ENCODE assay signal across 8 mouse cellular contexts in the genomic region with DNA sequence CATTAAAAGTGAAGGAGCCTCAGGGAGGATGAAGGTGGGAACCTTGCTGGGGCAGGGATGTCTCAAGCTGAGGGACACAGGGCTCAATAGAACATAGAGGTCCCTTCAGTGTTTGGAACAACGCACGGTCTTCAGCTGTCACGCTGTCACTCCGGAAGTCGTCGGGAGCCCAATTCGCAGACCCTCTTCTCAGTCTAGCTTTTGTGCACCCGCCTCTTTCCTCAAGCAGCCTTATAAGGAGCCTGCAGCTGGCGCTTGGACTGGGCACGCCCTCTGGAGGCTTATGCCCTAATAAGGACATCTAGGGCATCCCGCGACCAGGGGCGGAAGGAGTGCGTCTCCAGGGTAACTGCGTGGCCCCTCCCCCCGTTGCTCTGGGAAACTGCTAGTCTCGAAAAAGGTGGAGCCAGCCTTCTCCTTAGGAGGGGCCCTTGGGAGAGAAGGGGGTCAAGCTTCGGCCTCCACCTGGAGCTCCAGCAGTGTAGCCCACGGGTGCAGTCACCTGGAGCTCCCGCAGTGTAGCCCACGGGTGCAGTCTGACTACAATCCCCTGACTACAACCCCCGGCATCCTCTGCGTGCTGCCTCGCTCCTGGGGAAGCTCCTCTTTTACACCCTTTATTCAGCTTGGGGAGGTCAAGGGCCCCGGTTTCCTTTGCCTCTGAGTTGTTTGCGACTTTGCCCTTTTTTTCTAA. TPM values are rescaled to one million over a fixed set of nuclear protein-coding genes. Genes with fewer than 3 reads are reported as not detected.
DNase-seq lines count a peak whose midpoint lies in the region; ATAC-seq lines count a peak whose summit lies in the region.

No protein-coding gene starts in this region.

- peak overlapping the region; percentile 97 for H3K27ac ChIP-seq in hindbrain, embryonic 15.5 days (replicated peaks)

- no peaks in the 10 kb centered on the region for H3K9me3 ChIP-seq in hindbrain, embryonic 15.5 days

- peaks cover 55% of the 10 kb centered on the region for H3K4me1 ChIP-seq in hindbrain, embryonic 15.5 days (replicated peaks)

- peak overlapping the region; percentile 46 for H3K9ac ChIP-seq in hindbrain, embryonic 15.5 days

- H3K4me3 ChIP-seq in hindbrain, embryonic 15.5 days: peak overlapping the region; percentile 66

- H3K27me3 ChIP-seq in hindbrain, embryonic 15.5 days: no peaks in the 10 kb centered on the region

- peaks cover 28% of the 10 kb centered on the region for H3K36me3 ChIP-seq in hindbrain, embryonic 15.5 days

- ATAC-seq in hindbrain, embryonic 15.5 days (ENCODE audit: low FRiP score, low read depth): peak; percentile 82

- DNase-seq in R1 (ENCODE audit: low read depth, low spot score): peak; percentile 100
- peak; percentile 94 to 95 for DNase-seq in cerebellum, postnatal 36 days
- DNase-seq in frontal cortex, postnatal 36 days (ENCODE audit: low spot score in 2 of 2): peak; percentile 96 to 98
- DNase-seq in left cerebral cortex, adult 11 months (ENCODE audit: low spot score): peak; percentile 97
- peak; percentile 98 for DNase-seq in lung, postnatal 4 days
- peak; percentile 93 for DNase-seq in retina, postnatal 7 days (ENCODE audit: low read depth, low spot score)
- peak; percentile 85 for DNase-seq in urinary bladder, adult 2 months (ENCODE audit: low spot score)

- under 1% methylated on average over 26 of the region's 26 CpGs for WGBS in hindbrain, embryonic 15.5 days

- peak overlapping the region; percentile 77 for H3K4me2 ChIP-seq in hindbrain, embryonic 15.5 days

RNA-seq across cellular contexts. Expression of a gene that starts 0.8 kb away (rescaled TPM):
- polyA plus RNA-seq in hindbrain, embryonic 15.5 days (2015; fragmentation: Nextera tagmentation; extraction: Ambion mirVana): 49.2 TPM in 2 replicates
- 23.3 and 32.8 TPM in 2 replicates for polyA plus RNA-seq in urinary bladder, adult 2 months (2012; rRNA removed)

RNA-seq across cellular contexts. Expression of a gene that starts 1.2 kb away (rescaled TPM):
- polyA plus RNA-seq in hindbrain, embryonic 15.5 days (2015; fragmentation: Nextera tagmentation; extraction: Ambion mirVana): 3,340 and 3,538 TPM in 2 replicates
- 669 and 714 TPM in 2 replicates for polyA plus RNA-seq in urinary bladder, adult 2 months (2012; rRNA removed)

RNA-seq across cellular contexts. Expression of a gene that starts 14.6 kb away (rescaled TPM):
- 0.26 and 0.44 TPM in 2 replicates for polyA plus RNA-seq in hindbrain, embryonic 15.5 days (2015; fragmentation: Nextera tagmentation; extraction: Ambion mirVana)
- polyA plus RNA-seq in urinary bladder, adult 2 months (2012; rRNA removed): 1.5 and 2.2 TPM in 2 replicates

RNA-seq across cellular contexts. Expression of a gene that starts 15.3 kb away (rescaled TPM):
- 38.9 and 44.9 TPM in 2 replicates for polyA plus RNA-seq in hindbrain, embryonic 15.5 days (2015; fragmentation: Nextera tagmentation; extraction: Ambion mirVana)
- 77.3 and 86.8 TPM in 2 replicates for polyA plus RNA-seq in urinary bladder, adult 2 months (2012; rRNA removed)

RNA-seq across cellular contexts. Expression of a gene that starts 20.7 kb away (rescaled TPM):
- 4.3 and 5.7 TPM in 2 replicates for polyA plus RNA-seq in hindbrain, embryonic 15.5 days (2015; fragmentation: Nextera tagmentation; extraction: Ambion mirVana)
- polyA plus RNA-seq in urinary bladder, adult 2 months (2012; rRNA removed): 2.6 and 4.0 TPM in 2 replicates

Comparison
In these comparisons a context has a peak if more than half of its experiments do, and no peak if none do; other contexts are left out.
1. Peak in every context shown above with its lines: DNase-seq, ATAC-seq, H3K4me3 ChIP-seq and H3K27ac ChIP-seq.